Comparison of ENCODE assay signal across 20 mouse cellular contexts in genomic region chr11:109590012-109590411, GRCm38 (mm10). TPM values are rescaled to one million over a fixed set of nuclear protein-coding genes. Genes with fewer than 3 reads are reported as not detected.
DNase-seq lines count a peak whose midpoint lies in the region; ATAC-seq and TF ChIP-seq lines count a peak whose summit lies in the region.
"Had no signal": no experiment of that assay in that cellular context is flagged by ENCODE, and none has a peak within 500 bp of the region (broad histone marks: within the 10 kb centered on the region; RNA-seq: fewer than 3 reads in every experiment).

No protein-coding gene starts in this region.

- no peak overlapping the region for H3K27ac ChIP-seq in heart, embryonic 10.5 days
- H3K27ac ChIP-seq in left cerebral cortex, adult 2 months, result no peak overlapping the region
- H3K27ac ChIP-seq: embryonic facial prominence, embryonic 15.5 days; forebrain, embryonic 13.5 days; heart, embryonic 15.5 days; macrophage; midbrain, embryonic 12.5 days had no signal

- 52% methylated on average over 8 of the region's 8 CpGs for WGBS in heart, embryonic 10.5 days

- ATAC-seq in cerebellum, adult (ENCODE audit: insufficient number of reproducible peaks, low FRiP score, low TSS enrichment), result no peak
- ATAC-seq: forebrain, embryonic 13.5 days had no signal

- DNase-seq in heart, adult 18-20 months, result peak; percentile 64 to 70
- no peak for DNase-seq in heart, embryonic 10.5 days (ENCODE audit: low spot score)
- DNase-seq in left cerebral cortex, postnatal 14 days (ENCODE audit: low spot score in 2 of 2), result peak; percentile 48 to 77
- DNase-seq in left cerebral cortex, adult 2 months (ENCODE audit: extremely low spot score in 1 of 2, low spot score in 2 of 2), result no peak
- peak; percentile 49 for DNase-seq in heart, postnatal 4 days
- DNase-seq in urinary bladder, postnatal 25 days (ENCODE audit: low spot score), result no peak
- DNase-seq: adrenal gland, postnatal 10 days; cerebellum, adult 9-11 months; kidney, adult 2 months; kidney, postnatal 36 days; left cerebral cortex, postnatal 4 days; lung, embryonic 14.5 days; thymus, adult 18-20 months had no signal

- no peaks in the 10 kb centered on the region for H3K27me3 ChIP-seq in heart, embryonic 10.5 days (ENCODE audit: insufficient read depth, poor library complexity, severe bottlenecking)
- H3K27me3 ChIP-seq: embryonic facial prominence, embryonic 15.5 days; forebrain, embryonic 13.5 days; heart, embryonic 15.5 days; midbrain, embryonic 12.5 days had no signal

- TF ChIP-seq CTCF in left cerebral cortex, adult 2 months (IDR thresholded peaks at IDR 0.05), result no peak; the same call in 1 of the 2 replicates

- H3K4me3 ChIP-seq in heart, embryonic 10.5 days, result no peak overlapping the region
- no peak overlapping the region for H3K4me3 ChIP-seq in left cerebral cortex, adult 2 months
- H3K4me3 ChIP-seq: embryonic facial prominence, embryonic 15.5 days; forebrain, embryonic 13.5 days; heart, embryonic 15.5 days; midbrain, embryonic 12.5 days had no signal

- peaks cover 8% of the 10 kb centered on the region for H3K36me3 ChIP-seq in heart, embryonic 10.5 days
- H3K36me3 ChIP-seq: midbrain, embryonic 12.5 days had no signal

- H3K9me3 ChIP-seq in heart, embryonic 10.5 days, result no peaks in the 10 kb centered on the region
- H3K9me3 ChIP-seq: embryonic facial prominence, embryonic 15.5 days; forebrain, embryonic 13.5 days; G1E; heart, embryonic 15.5 days; midbrain, embryonic 12.5 days had no signal

- H3K4me1 ChIP-seq in heart, embryonic 10.5 days, result peaks cover 34% of the 10 kb centered on the region
- H3K4me1 ChIP-seq: embryonic facial prominence, embryonic 15.5 days; forebrain, embryonic 13.5 days; midbrain, embryonic 12.5 days had no signal

- intact Hi-C loops in left cerebral cortex, postnatal 14 days (cut with DNase I), result no loop called here
- intact Hi-C loops in left cerebral cortex, adult 2 months (cut with DNase I), result no loop called here

RNA-seq across cellular contexts. Expression of gene Wipi1, which starts 21.8 kb away (rescaled TPM):
- 100 to 1,000 TPM; 100 to 107 TPM for total RNA-seq in heart, adult 18-20 months (2021)
- 29.8 and 38.8 TPM in 2 replicates for polyA plus RNA-seq in heart, embryonic 10.5 days (2016; fragmentation: Nextera tagmentation; extraction: Ambion mirVana)
- 10 to 100 TPM; 21.8 to 22.2 TPM for total RNA-seq in left cerebral cortex, postnatal 14 days (2021)
- total RNA-seq in left cerebral cortex, adult 2 months (2021), result 10 to 100 TPM; 18.6 to 19.2 TPM
- 10 to 100 TPM; 85.0 to 86.1 TPM for total RNA-seq in heart, postnatal 4 days (2021)

RNA-seq across cellular contexts. Expression of gene Prkar1a, which starts 59.2 kb away (rescaled TPM):
- 100 to 1,000 TPM; 371 to 461 TPM for total RNA-seq in heart, adult 18-20 months (2021)
- polyA plus RNA-seq in heart, embryonic 10.5 days (2016; fragmentation: Nextera tagmentation; extraction: Ambion mirVana), result 365 and 443 TPM in 2 replicates
- 100 to 1,000 TPM; 470 to 506 TPM for total RNA-seq in left cerebral cortex, postnatal 14 days (2021)
- total RNA-seq in left cerebral cortex, adult 2 months (2021), result 100 to 1,000 TPM; 572 to 615 TPM
- total RNA-seq in heart, postnatal 4 days (2021), result 100 to 1,000 TPM; 629 to 659 TPM

Comparison
In these comparisons a context has a peak if more than half of its experiments do, and no peak if none do; other contexts are left out.
1. DNase-seq: peak in heart, adult 18-20 months (2 of 2), left cerebral cortex, postnatal 14 days (2 of 2) and heart, postnatal 4 days (single experiment); none in heart, embryonic 10.5 days (single experiment), left cerebral cortex, adult 2 months (0 of 2) and urinary bladder, postnatal 25 days (single experiment).